Comparison of ENCODE assay signal across 21 mouse cellular contexts in genomic region chr4:97028938-97029337, GRCm38 (mm10).
DNase-seq lines count a peak whose midpoint lies in the region; TF ChIP-seq lines count a peak whose summit lies in the region.
"Had no signal": no experiment of that assay in that cellular context is flagged by ENCODE, and none has a peak within 500 bp of the region (broad histone marks: within the 10 kb centered on the region; RNA-seq: fewer than 3 reads in every experiment).

No protein-coding gene starts in this region.

- no peak overlapping the region for H3K27ac ChIP-seq in liver, adult 2 months (replicated peaks; ENCODE audit: insufficient read depth, low read depth, low read length)
- no peak overlapping the region for H3K27ac ChIP-seq in embryonic facial prominence, embryonic 10.5 days (replicated peaks)
- H3K27ac ChIP-seq: embryonic facial prominence, embryonic 12.5 days; forebrain, embryonic 10.5 days; forebrain, embryonic 12.5 days had no signal

- H3K4me1 ChIP-seq in liver, adult 2 months (ENCODE audit: control insufficient read depth, insufficient read depth, low read length) = peaks cover 6% of the 10 kb centered on the region; the same call in 1 of the 2 replicates
- no peaks in the 10 kb centered on the region for H3K4me1 ChIP-seq in embryonic facial prominence, embryonic 10.5 days
- H3K4me1 ChIP-seq: embryonic facial prominence, embryonic 12.5 days; forebrain, embryonic 10.5 days; forebrain, embryonic 12.5 days had no signal

- TF ChIP-seq POLR2A in liver, adult 2 months (IDR thresholded peaks at IDR 0.05; ENCODE audit: extremely low read depth, insufficient read depth, low read length) = no peak

- no peak overlapping the region for H3K9ac ChIP-seq in liver, adult 2 months (ENCODE audit: low read depth, low read length)
- H3K9ac ChIP-seq: embryonic facial prominence, embryonic 12.5 days; forebrain, embryonic 12.5 days had no signal

- no peaks in the 10 kb centered on the region for H3K79me2 ChIP-seq in liver, adult 2 months (ENCODE audit: control insufficient read depth, insufficient read depth, low read length)

- DNase-seq in adrenal gland, adult 2 months = peak; percentile 5
- no peak for DNase-seq in adrenal gland, postnatal 14 days
- DNase-seq in liver, adult 2 months (ENCODE audit: extremely low read depth, low read depth, low spot score) = peak; percentile 94
- no peak for DNase-seq in liver
- DNase-seq in fat pad, adult 2 months (ENCODE audit: extremely low read depth, low read depth, low spot score) = peak; percentile 25
- no peak for DNase-seq in embryonic facial prominence, embryonic 10.5 days (ENCODE audit: low spot score)
- DNase-seq: adrenal gland, adult 8-10 months; B cell, adult 2 months; cerebellum, adult 11 months; cerebellum, adult 18-20 months; cerebellum, adult 8-10 months; cerebellum, adult 9-11 months; cerebellum, postnatal 14 days; cerebellum, postnatal 36 days; embryo, embryonic 11 days had no signal

- no peak overlapping the region for H3K4me3 ChIP-seq in liver, adult 2 months (ENCODE audit: insufficient read depth, low read depth, low read length)
- H3K4me3 ChIP-seq in embryonic facial prominence, embryonic 10.5 days = no peak overlapping the region
- H3K4me3 ChIP-seq: embryonic facial prominence, embryonic 12.5 days; forebrain, embryonic 10.5 days; forebrain, embryonic 12.5 days had no signal

- H3K9me3 ChIP-seq in embryonic facial prominence, embryonic 10.5 days = no peaks in the 10 kb centered on the region
- H3K9me3 ChIP-seq: embryonic facial prominence, embryonic 12.5 days; forebrain, embryonic 10.5 days; forebrain, embryonic 12.5 days had no signal

- TF ChIP-seq CTCF in liver, adult 2 months (IDR thresholded peaks at IDR 0.05; ENCODE audit: low read depth, low read length) = no peak

- H3K36me3 ChIP-seq in liver, adult 2 months (ENCODE audit: control insufficient read depth, insufficient read depth, low read length) = no peaks in the 10 kb centered on the region
- no peaks in the 10 kb centered on the region for H3K36me3 ChIP-seq in embryonic facial prominence, embryonic 10.5 days (replicated peaks)
- H3K36me3 ChIP-seq: embryonic facial prominence, embryonic 12.5 days; forebrain, embryonic 10.5 days; forebrain, embryonic 12.5 days; G1E had no signal

- H3K27me3 ChIP-seq in liver, adult 2 months (ENCODE audit: control insufficient read depth, insufficient read depth, low read length) = no peaks in the 10 kb centered on the region
- H3K27me3 ChIP-seq in embryonic facial prominence, embryonic 10.5 days (replicated peaks; ENCODE audit: low read depth, poor library complexity, severe bottlenecking) = no peaks in the 10 kb centered on the region
- H3K27me3 ChIP-seq: CH12.LX; embryonic facial prominence, embryonic 12.5 days; forebrain, embryonic 12.5 days; Patski had no signal

Comparison
In these comparisons a context has a peak if more than half of its experiments do, and no peak if none do; other contexts are left out.
1. DNase-seq: peak in adrenal gland, adult 2 months (single experiment), liver, adult 2 months (single experiment) and fat pad, adult 2 months (single experiment); none in adrenal gland, postnatal 14 days (single experiment), liver (single experiment) and embryonic facial prominence, embryonic 10.5 days (single experiment).